Mouse (Mus musculus) heart, postnatal 0 days (tissue): ENCODE results near the gene Adarb2. TPM values are rescaled to one million over a fixed set of nuclear protein-coding genes. Genes with fewer than 3 reads are reported as not detected.

Experiments used
- ATAC-seq: fragments of 200-750 bp; cut with Nextera tagmentation; 2 replicates; pipeline ENCODE4 v1.8.0; 2017; ENCODE audit warnings: low read depth, moderate number of reproducible peaks, moderate library complexity; ENCODE audit not compliant: insufficient read depth
- DNase-seq: peaks from one replicate; pipeline ENCODE4 v3.0.0-alpha.2; 2016; ENCODE audit warnings: low spot score
- H3K27ac ChIP-seq: fragments of 300-500 bp; sonication (generic); 2 replicates; pipeline ENCODE4 v1.5.1; 2014; ENCODE audit warnings: low read depth, mild to moderate bottlenecking
- H3K27me3 ChIP-seq: fragments of 300-500 bp; sonication (generic); 2 replicates; pipeline ENCODE4 v1.6.1; 2014; ENCODE audit warnings: low read length, mixed read lengths; ENCODE audit not compliant: control insufficient read depth, insufficient read depth
- H3K36me3 ChIP-seq: fragments of 300-500 bp; sonication (generic); replicated peaks from 2 replicates; pipeline ENCODE4 v1.6.1; 2014; ENCODE audit warnings: low read length, mixed read lengths; ENCODE audit not compliant: control insufficient read depth, insufficient read depth
- H3K4me1 ChIP-seq: fragments of 300-500 bp; sonication (generic); 2 replicates; pipeline ENCODE4 v1.6.1; 2014; ENCODE audit warnings: antibody characterized with exemption; ENCODE audit not compliant: control insufficient read depth, insufficient read depth
- H3K4me2 ChIP-seq: fragments of 300-500 bp; sonication (generic); 2 replicates; pipeline ENCODE4 v1.6.1; 2014; ENCODE audit warnings: low read depth, mild to moderate bottlenecking, low read length, moderate library complexity
- H3K4me3 ChIP-seq: fragments of 300-500 bp; sonication (generic); 2 replicates; pipeline ENCODE4 v1.5.1; 2014; ENCODE audit warnings: low read depth, low read length
- H3K9ac ChIP-seq: fragments of 300-500 bp; sonication (generic); replicated peaks from 2 replicates; pipeline ENCODE4 v1.6.1; 2014; ENCODE audit warnings: low read depth, low read length, mixed read lengths
- H3K9me3 ChIP-seq: fragments of 300-500 bp; sonication (generic); replicated peaks from 2 replicates; pipeline ENCODE4 v1.6.1; 2016; ENCODE audit warnings: low read length; ENCODE audit not compliant: control insufficient read depth
- CTCF ChIP-seq: IDR thresholded peaks from 2 replicates; pipeline ENCODE4 v1.5.1; 2016; ENCODE audit warnings: antibody characterized with exemption, control low read depth, low read depth
- EP300 ChIP-seq: IDR thresholded peaks from 2 replicates; pipeline ENCODE4 v1.6.1; 2016; ENCODE audit warnings: antibody characterized with exemption, low read depth
- WGBS: fragments of 180-500 bp; shearing (Covaris S2); extraction: QIAGEN DNeasy Blood & Tissue Kit; methylation state at CpG from one replicate; pipeline ENCODE4 v1.1.7; 2014; 5-methylcytosine and 5-hydroxymethylcytosine counted together
- polyA plus RNA-seq: library from polyadenylated mRNA; unstranded; fragments of >200 nt; fragmentation: Nextera tagmentation; extraction: Ambion mirVana; gene quantifications from 2 replicates; pipeline ENCODE4 v1.2.1, GENCODE M21; 2015
- total RNA-seq: library from RNA; depleted of rRNA; stranded (reverse); fragments of >200 nt; gene quantifications from 2 replicates; pipeline ENCODE4 v1.2.3, GENCODE M21; 2014; ENCODE audit warnings: low replicate concordance; rRNA removed

Adarb2 gene
- total RNA-seq: not detected in 2 replicates
- 0.03 TPM in 1 of 2 replicates, not detected in the other for polyA plus RNA-seq

DNA sequence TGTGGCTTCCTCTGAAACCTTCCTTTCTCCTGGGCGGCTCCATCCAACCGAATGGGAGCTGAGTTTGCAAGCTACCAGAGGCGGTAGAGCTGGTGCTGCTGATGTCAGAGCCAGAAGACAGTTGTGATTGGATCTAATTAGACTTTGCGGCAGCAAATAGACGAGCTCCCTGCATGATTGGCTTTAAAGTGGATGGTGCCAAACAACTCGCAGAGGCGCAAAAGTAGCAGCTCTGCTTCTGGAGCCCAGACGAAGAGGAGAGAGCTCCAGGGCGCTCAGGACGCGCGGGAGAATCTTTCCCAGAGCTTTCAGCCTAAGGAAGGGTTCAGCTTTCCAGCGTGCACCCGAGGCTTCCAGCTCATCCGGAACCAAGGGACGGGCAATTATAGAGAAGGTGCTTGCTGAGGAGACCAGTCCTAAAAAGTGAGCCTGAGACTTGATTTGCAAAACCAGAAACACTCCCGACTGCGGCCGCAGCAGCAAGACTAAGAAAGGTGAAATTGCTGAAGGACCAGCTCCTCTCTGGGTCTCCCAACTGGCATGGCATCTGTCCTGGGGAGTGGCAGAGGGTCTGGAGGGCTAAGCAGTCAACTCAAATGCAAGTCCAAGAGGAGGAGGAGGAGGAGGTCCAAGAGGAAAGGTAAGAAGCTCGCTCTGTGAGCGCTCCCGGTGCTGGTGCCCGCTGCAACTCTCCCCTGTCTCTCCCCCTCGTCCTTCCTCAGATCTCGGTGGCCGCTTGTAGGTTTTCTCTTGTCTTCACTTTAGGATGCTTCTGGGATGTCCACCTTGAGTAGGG is at the start of gene Adarb2:
Gene Adarb2 (plus strand): TSS at position 186 of the 796 bp plus-strand sequence.
- DNase-seq (no peak), ATAC-seq (no peak)
- WGBS: 1% methylated on average over 26 of the region's 26 CpGs
- TF ChIP-seq EP300: no peak
- TF ChIP-seq CTCF: no peak
- Histone ChIP-seq H3K27ac (no peak within 1 kb of the TSS), H3K9ac (no peak within 1 kb of the TSS), H3K4me1 (no peaks in the 10 kb centered on the region), H3K27me3 (peaks cover 23% of the 10 kb centered on the region), H3K9me3 (no peaks in the 10 kb centered on the region), H3K4me2 (peak within 1 kb of the TSS; percentile 3; the same call in 1 of the 2 replicates), H3K4me3 (no peak within 1 kb of the TSS), H3K36me3 (no peaks in the 10 kb centered on the region)

DNA sequence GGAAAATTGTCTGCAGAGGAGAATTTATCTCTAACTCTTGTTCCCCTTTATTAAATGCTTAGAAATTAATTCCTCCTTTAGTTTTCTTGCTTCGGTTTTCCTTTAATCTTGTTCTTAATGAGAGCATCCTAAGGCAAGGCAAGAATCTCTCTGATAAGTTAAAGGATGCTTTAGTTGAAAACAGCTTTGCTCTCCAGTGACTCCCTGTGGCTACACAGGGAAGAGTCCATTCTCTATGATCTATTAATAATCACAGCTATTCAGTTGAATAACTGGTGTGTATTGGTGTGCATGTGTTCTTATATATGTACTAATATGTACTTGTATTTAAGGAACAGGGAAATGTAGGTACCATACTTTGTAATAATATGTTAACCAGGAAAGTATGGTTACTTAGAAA is 28.9 kb upstream of the Adarb2 start:
- no peaks in the 10 kb centered on the region for H3K9me3 ChIP-seq
- no peaks in the 10 kb centered on the region for H3K27me3 ChIP-seq
- 46% methylated on average over 1 of the region's 1 CpGs for WGBS
- no peak overlapping the region for H3K4me2 ChIP-seq
- H3K4me1 ChIP-seq: no peaks in the 10 kb centered on the region
- H3K9ac ChIP-seq: no peak overlapping the region
- TF ChIP-seq EP300: no peak
- TF ChIP-seq CTCF: peak; percentile 18; the same call in 1 of the 2 replicates
- no peak overlapping the region for H3K27ac ChIP-seq
- no peaks in the 10 kb centered on the region for H3K36me3 ChIP-seq
- no peak overlapping the region for H3K4me3 ChIP-seq
- ATAC-seq: no peak
- no peak for DNase-seq

DNA sequence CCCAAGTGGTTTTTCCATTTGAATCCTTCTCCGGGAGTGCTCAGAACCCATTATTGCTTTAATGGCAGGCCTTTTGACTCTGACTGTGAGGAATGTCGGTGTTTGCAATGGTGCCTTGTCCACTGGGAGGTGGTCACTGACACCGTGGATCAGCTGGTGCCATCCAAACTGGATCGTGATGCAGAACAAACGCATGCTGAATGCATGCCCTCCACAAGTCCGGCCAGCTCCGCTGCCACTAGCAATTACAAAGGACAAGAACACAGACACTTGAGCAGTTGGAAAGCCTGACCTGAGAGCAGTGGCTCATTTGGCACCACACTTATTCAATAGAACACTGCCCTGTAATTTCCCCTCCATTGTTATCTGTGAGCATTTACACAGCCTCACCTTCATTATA is 10.7 kb upstream of the Adarb2 start:
- TF ChIP-seq EP300 (no peak), CTCF (no peak)
- WGBS: 72% methylated on average over 7 of the region's 7 CpGs

DNA sequence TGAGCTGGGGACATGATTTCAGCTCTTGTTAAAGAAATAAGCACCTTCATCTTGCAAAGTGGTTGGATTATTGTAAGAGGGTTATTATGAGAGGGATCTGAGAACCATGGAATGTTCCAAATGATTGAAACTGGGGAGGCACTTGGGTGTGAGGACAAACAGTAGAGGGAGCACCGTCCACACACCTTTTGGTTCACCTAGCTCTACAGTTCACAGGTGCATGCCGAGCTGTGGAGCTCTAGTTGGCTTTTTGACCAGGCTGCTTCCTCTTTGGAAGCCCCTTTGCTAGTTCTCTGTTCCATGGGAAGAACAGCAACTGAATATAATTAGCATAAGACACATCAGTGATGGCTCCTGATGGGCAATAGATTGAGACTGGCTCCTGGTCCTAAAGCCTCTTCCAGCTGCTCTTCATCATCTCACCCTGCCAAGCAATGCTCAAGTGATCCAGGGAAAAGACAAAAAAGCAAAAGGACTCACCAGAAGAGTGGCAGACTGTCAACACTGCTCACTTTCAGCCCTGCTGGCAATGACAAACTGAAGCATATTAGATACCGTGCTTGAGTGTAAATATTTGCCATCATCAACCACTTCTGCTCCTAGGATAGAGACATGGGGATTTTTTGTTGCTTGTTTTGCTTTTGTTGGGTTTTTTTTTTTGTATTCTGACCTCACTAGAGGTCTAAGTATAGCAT is 3.3 kb upstream of the Adarb2 start:
- Histone ChIP-seq H3K4me2 (no peak overlapping the region), H3K4me3 (no peak overlapping the region), H3K36me3 (no peaks in the 10 kb centered on the region), H3K9ac (no peak overlapping the region), H3K27me3 (peaks cover 15% of the 10 kb centered on the region), H3K9me3 (no peaks in the 10 kb centered on the region), H3K4me1 (no peaks in the 10 kb centered on the region), H3K27ac (no peak overlapping the region)
- DNase-seq (no peak), ATAC-seq (no peak)
- TF ChIP-seq CTCF (no peak), EP300 (no peak)
- WGBS: 50% methylated on average over 3 of the region's 3 CpGs

More for the DNA sequence above, 10.7 kb upstream of the Adarb2 start:
- Histone ChIP-seq H3K4me1 (no peaks in the 10 kb centered on the region), H3K36me3 (no peaks in the 10 kb centered on the region), H3K4me3 (no peak overlapping the region), H3K9me3 (no peaks in the 10 kb centered on the region), H3K27ac (no peak overlapping the region), H3K27me3 (no peaks in the 10 kb centered on the region), H3K4me2 (no peak overlapping the region), H3K9ac (no peak overlapping the region)
- DNase-seq (no peak), ATAC-seq (no peak)

DNA sequence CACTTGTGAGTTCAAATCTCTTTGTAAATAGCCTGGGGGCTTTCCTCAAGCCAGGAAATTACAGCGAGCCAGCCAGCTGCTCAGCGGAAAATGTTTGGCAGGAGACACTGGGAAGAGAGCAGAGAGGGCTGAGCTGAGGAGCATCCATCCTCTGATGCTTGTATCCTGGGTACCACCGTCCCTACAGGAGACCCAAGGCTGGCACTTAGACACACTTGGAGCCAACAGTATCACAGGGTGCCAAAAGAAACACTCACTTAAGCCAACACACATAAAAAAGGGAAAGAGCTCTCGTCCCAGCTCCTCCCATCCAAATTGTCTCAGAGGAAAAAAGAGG is 779 bp downstream of the Adarb2 start:
- no peak overlapping the region for H3K27ac ChIP-seq

More for the DNA sequence above, 779 bp downstream of the Adarb2 start:
- WGBS: 4% methylated on average over 4 of the region's 4 CpGs
- no peaks in the 10 kb centered on the region for H3K9me3 ChIP-seq
- H3K27me3 ChIP-seq: peaks cover 23% of the 10 kb centered on the region
- DNase-seq: no peak
- H3K4me3 ChIP-seq: no peak overlapping the region
- H3K36me3 ChIP-seq: no peaks in the 10 kb centered on the region
- H3K9ac ChIP-seq: no peak overlapping the region
- peak overlapping the region; percentile 3; the same call in 1 of the 2 replicates for H3K4me2 ChIP-seq
- ATAC-seq: no peak
- TF ChIP-seq CTCF: no peak
- no peak for TF ChIP-seq EP300
- H3K4me1 ChIP-seq: no peaks in the 10 kb centered on the region
